Mouse (Mus musculus) spleen, adult 2 months (tissue): ENCODE measurements around the gene C130032M10Rik.

ENCODE experiments used
- CTCF ChIP-seq: fragments of 200-500 bp; IDR thresholded peaks from 2 replicates; pipeline ENCODE4 v1.5.1; 2011; ENCODE audit warnings: mild to moderate bottlenecking, inconsistent platforms; ENCODE audit not compliant: insufficient read depth, insufficient read length, insufficient replicate concordance; ENCODE audit errors: extremely low read depth
- POLR2A ChIP-seq: fragments of 200-500 bp; IDR thresholded peaks from 2 replicates; pipeline ENCODE4 v1.6.1; 2011; ENCODE audit warnings: low read depth, low read length, inconsistent platforms

- TF ChIP-seq CTCF: no peak
- no peak for TF ChIP-seq POLR2A
Observed at GRCm38 (mm10) chr9:114480940-114481339, 34.6 kb upstream of the C130032M10Rik start.
